Mouse (Mus musculus): ENCODE results near the gene Sh3glb1. TPM values are rescaled to one million over a fixed set of nuclear protein-coding genes. Genes with fewer than 3 reads are reported as not detected.

Sh3glb1 gene
- 58.3 and 59.8 TPM in 2 replicates for polyA plus RNA-seq (2012; ENCODE audit: low replicate concordance)

GRCm38 (mm10) chr3:144719901-144720747 is at the start of gene Sh3glb1:
Gene Sh3glb1, minus strand, starts transcription at chr3:144720335.

DNA sequence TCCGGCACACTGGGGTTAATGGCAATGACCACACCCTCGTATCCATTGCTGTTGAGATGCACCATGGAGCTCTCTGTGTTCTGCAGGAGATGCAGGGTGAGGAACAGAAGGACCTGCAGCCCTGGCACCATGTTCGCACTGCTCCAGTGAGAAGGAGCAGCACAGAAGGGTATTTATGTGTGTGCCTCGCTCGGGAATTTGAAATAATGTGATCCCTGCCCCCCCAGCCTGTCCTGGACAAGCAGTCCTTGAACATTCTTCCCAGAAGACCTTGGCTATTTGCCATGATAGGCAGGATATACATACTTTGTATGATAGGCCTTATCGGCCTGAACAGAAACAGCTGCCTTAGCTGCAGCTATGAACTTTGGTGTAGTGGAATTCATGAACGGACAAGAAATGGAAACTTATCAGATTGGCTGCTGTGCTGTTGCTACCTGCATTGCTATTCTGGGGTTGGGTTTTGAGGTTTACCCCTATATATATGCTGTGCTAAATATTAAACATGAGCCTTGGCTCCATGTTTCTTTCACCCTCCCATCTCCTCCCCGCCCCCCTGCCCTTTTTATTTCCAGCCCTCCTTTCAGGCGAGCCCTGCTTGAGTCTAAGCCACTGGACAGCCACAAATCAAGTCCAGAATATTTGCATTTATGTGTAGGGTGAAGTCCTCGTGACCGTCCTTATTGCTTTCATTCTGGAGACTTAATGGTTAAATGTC is 40.6 kb upstream of the Sh3glb1 start, which contains the start of gene Clca3a1:
TSS of gene Clca3a1 (minus strand) at position 386 of the 718 bp plus-strand sequence.

Other genes starting within 250 kb of the Sh3glb1 start
- gene Hs2st1, start 150.2 kb downstream of the Sh3glb1 start, polyA plus RNA-seq (2012; ENCODE audit: low replicate concordance) = 3.5 and 4.8 TPM in 2 replicates
- 12.8 and 23.5 TPM in 2 replicates for gene Selenof, start 150.0 kb downstream of the Sh3glb1 start, polyA plus RNA-seq (2012; ENCODE audit: low replicate concordance)
- 0.86 and 1.8 TPM in 2 replicates for gene Clca3a1, start 40.6 kb upstream of the Sh3glb1 start, polyA plus RNA-seq (2012; ENCODE audit: low replicate concordance)
- not detected in 2 replicates for gene Clca3a2, start 99.2 kb upstream of the Sh3glb1 start, polyA plus RNA-seq (2012; ENCODE audit: low replicate concordance)
- not detected in 2 replicates for gene Clca3b, start 129.0 kb upstream of the Sh3glb1 start, polyA plus RNA-seq (2012; ENCODE audit: low replicate concordance)
- gene Clca4b, start 212.2 kb upstream of the Sh3glb1 start, polyA plus RNA-seq (2012; ENCODE audit: low replicate concordance) = not detected in 2 replicates